ENCODE assay signal across 9 mouse cellular contexts in the genomic region with DNA sequence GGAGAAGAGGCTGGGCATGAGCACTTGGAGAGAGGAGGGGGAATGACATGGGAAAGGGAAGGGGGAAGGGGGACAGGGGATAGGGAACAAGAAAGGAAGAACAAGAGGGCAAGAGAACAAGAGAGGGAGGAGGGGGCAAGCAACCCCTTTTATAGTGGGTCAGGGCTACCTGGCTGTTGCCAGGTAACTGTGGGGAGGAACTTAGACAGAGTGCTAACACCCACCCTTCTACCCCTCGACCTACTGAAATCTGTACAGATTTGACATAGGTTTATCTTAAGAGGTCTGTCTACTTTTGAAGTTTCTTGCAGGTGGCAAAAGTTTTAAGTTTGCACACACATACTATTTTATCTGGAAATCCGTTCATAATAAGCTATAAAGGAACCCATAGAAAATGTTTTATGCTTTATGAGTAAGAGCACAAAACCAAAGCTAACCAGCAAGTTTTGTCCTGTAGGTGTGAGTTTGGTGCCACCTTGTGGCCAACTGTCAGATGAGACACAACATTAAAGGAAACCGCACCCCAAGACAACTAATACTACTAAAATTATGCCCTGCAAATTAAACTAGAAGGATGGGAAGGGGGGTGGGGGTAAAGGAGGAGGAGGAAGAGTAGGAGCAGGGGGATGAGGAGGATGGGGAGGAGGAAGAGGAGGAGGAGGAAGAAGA.
DNase-seq lines count a peak whose midpoint lies in the region; ATAC-seq and TF ChIP-seq lines count a peak whose summit lies in the region.
"Had no signal": no experiment of that assay in that cellular context is flagged by ENCODE, and none has a peak within 500 bp of the region (broad histone marks: within the 10 kb centered on the region; RNA-seq: fewer than 3 reads in every experiment).

No protein-coding gene starts in this region.

- DNase-seq in B cell, adult 2 months: peak; percentile 43 to 50
- peak; percentile 53 for DNase-seq in ES-E14 (ENCODE audit: low read depth, low spot score)
- DNase-seq in cerebellum, adult 11 months: peak; percentile 54
- DNase-seq in kidney, postnatal 36 days: peak; percentile 57 to 87
- peak; percentile 68 for DNase-seq in liver, postnatal 0 days
- peak; percentile 80 for DNase-seq in retina, postnatal 1 day

- no peak overlapping the region for H3K27ac ChIP-seq in ES-E14 (ENCODE audit: insufficient read depth, low read depth, low read length, poor library complexity, severe bottlenecking)
- no peak overlapping the region for H3K27ac ChIP-seq in forebrain, embryonic 16.5 days (ENCODE audit: low read length)
- no peak overlapping the region for H3K27ac ChIP-seq in liver, postnatal 0 days (ENCODE audit: low read depth)
- H3K27ac ChIP-seq: neural tube, embryonic 12.5 days had no signal

- H3K4me3 ChIP-seq in ES-E14 (ENCODE audit: insufficient read depth in 1 of 2, low read depth in 1 of 2, low read length in 2 of 2, poor library complexity in 1 of 2, severe bottlenecking in 1 of 2): no peak overlapping the region
- H3K4me3 ChIP-seq in forebrain, embryonic 16.5 days (replicated peaks; ENCODE audit: low read length): no peak overlapping the region
- no peak overlapping the region for H3K4me3 ChIP-seq in liver, postnatal 0 days (ENCODE audit: low read depth, low read length)
- H3K4me3 ChIP-seq: neural tube, embryonic 12.5 days had no signal

- peaks cover 0 to 6% of the 10 kb centered on the region in 2 experiments; a peak in 1 of 4 replicates for H3K4me1 ChIP-seq in ES-E14 (ENCODE audit: control insufficient read depth in 2 of 2, insufficient read depth in 2 of 2, low read length in 2 of 2, poor library complexity in 1 of 2)
- no peaks in the 10 kb centered on the region for H3K4me1 ChIP-seq in forebrain, embryonic 16.5 days (replicated peaks; ENCODE audit: control insufficient read depth, insufficient read depth, low read length)
- no peaks in the 10 kb centered on the region for H3K4me1 ChIP-seq in liver, postnatal 0 days (ENCODE audit: insufficient read depth)
- H3K4me1 ChIP-seq: neural tube, embryonic 12.5 days had no signal

- no peak overlapping the region for H3K4me2 ChIP-seq in forebrain, embryonic 16.5 days (ENCODE audit: low read length)
- no peak overlapping the region for H3K4me2 ChIP-seq in liver, postnatal 0 days (ENCODE audit: low read depth, low read length)
- H3K4me2 ChIP-seq: neural tube, embryonic 12.5 days had no signal

- no peaks in the 10 kb centered on the region for H3K36me3 ChIP-seq in ES-E14 (ENCODE audit: control insufficient read depth, insufficient read depth, low read length, poor library complexity, severe bottlenecking)
- no peaks in the 10 kb centered on the region for H3K36me3 ChIP-seq in forebrain, embryonic 16.5 days (ENCODE audit: control insufficient read depth, insufficient read depth)
- H3K36me3 ChIP-seq in liver, postnatal 0 days (replicated peaks; ENCODE audit: insufficient read depth, low read length): no peaks in the 10 kb centered on the region
- H3K36me3 ChIP-seq: neural tube, embryonic 12.5 days had no signal

- WGBS in forebrain, embryonic 16.5 days: 22% methylated on average over 3 of the region's 3 CpGs
- 26% methylated on average over 3 of the region's 3 CpGs for WGBS in liver, postnatal 0 days (ENCODE audit: insufficient replicate concordance)

- in situ Hi-C loops in ES-E14 (cut with MboI; ENCODE audit: low sequenced_read_pairs in 2 of 2, unreplicated experiment in 2 of 2): loop anchor here (10.0 to 25.0 kb wide), 2 partner anchors 157 to 554 kb away; no protein-coding TSS in a partner anchor

- peak; percentile 49 for ATAC-seq in forebrain, embryonic 16.5 days
- ATAC-seq in liver, postnatal 0 days: no peak
- ATAC-seq in megakaryocyte-erythroid progenitor cell, adult 5-6 weeks (replicated peaks; ENCODE audit: low FRiP score, low TSS enrichment, poor library complexity, severe bottlenecking): no peak

- no peak overlapping the region for H3K9ac ChIP-seq in ES-E14 (ENCODE audit: insufficient read depth, low read depth, low read length, poor library complexity, severe bottlenecking)
- H3K9ac ChIP-seq in forebrain, embryonic 16.5 days (replicated peaks; ENCODE audit: low read depth, low read length): no peak overlapping the region
- H3K9ac ChIP-seq in liver, postnatal 0 days (replicated peaks): no peak overlapping the region
- H3K9ac ChIP-seq: neural tube, embryonic 12.5 days had no signal

- no peak for TF ChIP-seq EP300 in liver, postnatal 0 days (IDR thresholded peaks at IDR 0.05; ENCODE audit: low read depth)

- TF ChIP-seq CTCF in liver, postnatal 0 days (IDR thresholded peaks at IDR 0.05; ENCODE audit: low read depth): peak; percentile 81

- no peaks in the 10 kb centered on the region for H3K9me3 ChIP-seq in ES-E14 (ENCODE audit: control insufficient read depth, insufficient read depth, low read depth, low read length)
- H3K9me3 ChIP-seq in forebrain, embryonic 16.5 days (ENCODE audit: control insufficient read depth, low read length): no peaks in the 10 kb centered on the region
- no peaks in the 10 kb centered on the region for H3K9me3 ChIP-seq in liver, postnatal 0 days (ENCODE audit: low read length)
- H3K9me3 ChIP-seq: neural tube, embryonic 12.5 days had no signal

- H3K27me3 ChIP-seq in forebrain, embryonic 16.5 days (replicated peaks; ENCODE audit: control insufficient read depth, insufficient read depth, low read length): no peaks in the 10 kb centered on the region
- H3K27me3 ChIP-seq in liver, postnatal 0 days (ENCODE audit: insufficient read depth, low read length): no peaks in the 10 kb centered on the region
- H3K27me3 ChIP-seq: neural tube, embryonic 12.5 days had no signal

TF ChIP-seq in ES-E14, 5 proteins besides CTCF, POLR2A, EP300 and RAD21:
- TF ChIP-seq MAFK (IDR thresholded peaks at IDR 0.05; ENCODE audit: insufficient read depth, low read depth, low read length) (no peak), ZC3H11A (IDR thresholded peaks at IDR 0.05; ENCODE audit: borderline replicate concordance, low read depth, low read length) (peak; percentile 96)
